Mouse (Mus musculus) lung, postnatal 0 days (tissue): ENCODE data around the gene Capn7.

Source experiments
- CTCF ChIP-seq: IDR thresholded peaks from 2 replicates; pipeline ENCODE4 v1.5.1; 2016; ENCODE audit warnings: antibody characterized with exemption, mild to moderate bottlenecking
- EP300 ChIP-seq: IDR thresholded peaks from 2 replicates; pipeline ENCODE4 v1.6.1; 2016; ENCODE audit warnings: antibody characterized with exemption, mild to moderate bottlenecking, control low read depth

GRCm38 (mm10) chr14:31393546-31393890 is 57.1 kb downstream of the Capn7 start:
- no peak for TF ChIP-seq EP300
- no peak for TF ChIP-seq CTCF
